Mouse (Mus musculus): ENCODE results near the gene Golga7b.
A peak's percentile ranks its signal among the peaks of the same experiment; 100 is the strongest.

Golga7b gene

GRCm38 (mm10) chr19:42255438-42255783 is 8.0 kb downstream of the Golga7b start:
- no peak for DNase-seq

- peak; percentile 82 for DNase-seq
Measured at GRCm38 (mm10) chr19:42255784-42256610, 8.6 kb downstream of the Golga7b start.

DNA sequence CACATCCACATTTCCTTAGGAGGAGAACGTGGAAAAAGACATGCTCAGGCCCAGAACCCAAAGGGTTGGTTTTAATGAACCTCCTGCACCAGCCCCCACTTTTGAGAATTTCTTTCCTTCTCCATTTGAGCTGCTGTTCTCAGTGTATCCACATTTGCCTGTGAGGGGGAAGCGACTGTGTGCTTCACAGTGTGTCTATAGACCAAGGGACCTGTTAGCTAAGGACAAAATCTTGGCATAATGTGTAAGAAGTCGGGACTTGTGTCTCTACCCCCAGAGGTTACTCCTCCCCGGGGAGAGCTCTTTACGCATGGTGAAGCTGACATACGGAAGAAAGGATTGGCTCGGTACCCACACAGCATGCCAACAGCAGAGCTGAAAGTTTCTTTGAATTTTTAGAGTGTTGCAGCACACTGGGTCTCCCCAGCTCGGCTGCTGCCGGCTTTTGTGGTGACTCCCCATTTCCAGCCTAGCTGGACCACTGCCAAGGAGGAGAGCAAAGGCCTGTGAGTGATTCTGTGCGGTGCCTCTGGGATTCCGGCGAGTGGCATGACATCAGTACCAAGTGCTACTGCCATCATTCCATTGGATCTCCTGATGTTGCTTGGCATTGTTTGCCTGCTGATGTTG is 9.4 kb downstream of the Golga7b start:
- DNase-seq = no peak

DNA sequence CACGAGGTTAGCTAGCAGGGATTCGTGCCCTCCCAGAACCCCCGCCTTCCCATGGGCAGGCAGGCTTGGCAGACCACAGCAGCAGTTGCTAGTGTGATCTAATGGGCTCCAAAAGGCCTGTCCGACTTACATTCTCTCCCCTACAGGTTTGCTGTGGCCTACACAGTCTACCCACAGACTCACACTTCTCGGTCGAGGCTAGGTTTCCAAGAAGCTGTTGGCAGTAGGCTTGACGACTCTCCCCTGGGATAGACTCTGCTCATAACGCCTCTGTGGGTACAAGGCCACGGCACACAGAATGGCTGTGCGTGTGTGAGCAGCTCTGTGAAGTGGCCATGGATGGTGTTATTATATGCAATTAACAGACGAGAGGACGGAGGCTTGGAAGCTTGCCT is 9.9 kb downstream of the Golga7b start:
- no peak for DNase-seq

DNA sequence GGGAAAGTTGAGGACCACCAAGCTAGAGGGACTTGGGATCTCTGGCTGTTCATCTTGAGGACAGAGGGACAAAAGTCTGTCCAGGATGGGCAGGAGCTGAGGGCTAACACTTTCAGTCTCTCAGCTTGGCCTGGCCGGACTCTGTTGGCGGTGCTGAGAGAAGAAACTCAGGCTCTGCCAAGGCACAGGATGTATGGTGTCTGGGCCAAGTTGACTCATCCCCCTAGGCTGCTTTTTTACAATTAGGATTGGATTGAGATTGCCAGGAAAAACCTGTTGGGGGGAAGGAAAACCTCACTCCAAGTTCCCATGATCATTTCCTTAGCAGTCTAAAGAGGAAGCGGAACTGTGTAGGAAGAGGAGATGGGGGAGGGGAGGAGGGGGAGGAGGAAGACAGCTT is 10.7 kb downstream of the Golga7b start:
- no peak for DNase-seq

DNA sequence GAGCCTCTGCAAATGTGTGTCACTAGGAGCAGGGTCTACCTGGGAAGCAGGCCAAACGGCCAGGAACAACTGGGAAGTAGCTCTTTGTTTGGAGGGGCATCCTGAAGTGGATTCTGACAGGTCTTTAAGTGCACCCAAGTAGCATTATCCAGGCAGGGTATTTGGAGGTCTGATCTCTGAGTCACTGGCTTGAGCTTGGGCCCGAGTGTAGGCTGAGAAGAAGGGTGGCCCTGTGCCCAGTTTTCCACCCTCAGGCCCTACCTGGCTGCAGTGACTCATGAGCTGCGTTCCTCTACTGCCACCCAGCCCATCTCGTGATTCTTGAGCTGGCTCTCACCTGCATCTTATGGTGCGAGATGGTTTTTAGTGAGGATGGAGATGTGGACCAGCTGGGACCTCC is 11.2 kb downstream of the Golga7b start:
- no peak for DNase-seq

GRCm38 (mm10) chr19:42260486-42260885 is 13.1 kb downstream of the Golga7b start:
- no peak for DNase-seq

- no peak for DNase-seq
Measured at GRCm38 (mm10) chr19:42263524-42263923, 16.1 kb downstream of the Golga7b start.

GRCm38 (mm10) chr19:42268337-42268736 is 21.0 kb downstream of the Golga7b start:
- no peak for DNase-seq

- DNase-seq = no peak
Measured at GRCm38 (mm10) chr19:42270119-42270518, 22.7 kb downstream of the Golga7b start.

DNA sequence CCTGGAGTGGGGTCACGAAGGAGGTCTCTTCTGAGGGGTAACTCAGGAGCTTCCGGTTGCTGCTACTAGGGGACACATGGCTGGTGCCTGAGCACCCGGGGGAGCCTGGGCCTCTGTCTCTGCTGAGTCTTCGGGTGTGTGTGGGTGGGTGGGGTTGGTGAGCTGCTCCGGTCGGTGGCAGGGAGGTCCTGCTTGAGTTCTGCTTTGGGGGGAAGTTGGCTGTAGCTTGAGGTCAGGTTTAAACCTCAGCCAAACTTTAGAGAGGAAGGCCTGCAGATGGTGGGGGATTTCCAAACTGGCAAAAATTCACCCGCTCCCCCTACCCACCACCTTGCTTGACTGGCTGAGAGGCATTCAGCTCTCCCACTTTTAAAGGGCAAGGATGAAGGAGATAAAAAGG is 23.8 kb downstream of the Golga7b start:
- no peak for DNase-seq

GRCm38 (mm10) chr19:42272003-42272963 is 24.9 kb downstream of the Golga7b start:
- DNase-seq = peak; percentile 80

DNA sequence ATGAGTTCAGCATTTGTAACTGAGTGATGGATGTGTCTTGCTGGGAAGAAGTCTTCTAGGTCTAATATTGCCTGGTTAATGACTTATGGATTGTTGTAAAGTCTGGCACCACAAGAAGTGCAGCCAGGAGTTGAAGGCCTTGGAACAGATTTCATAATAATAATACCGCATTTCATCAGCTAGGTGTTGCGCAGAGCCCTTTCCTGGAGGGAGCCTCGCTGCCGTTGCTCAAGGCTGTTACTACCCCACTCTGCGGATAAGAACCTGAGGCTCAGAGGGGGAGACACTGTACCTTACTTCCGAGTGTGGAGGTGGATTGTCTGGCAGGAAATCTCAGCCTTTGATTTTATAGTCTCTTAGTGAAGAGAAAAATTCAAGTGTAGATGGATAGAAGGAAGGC is 29.9 kb downstream of the Golga7b start:
- no peak for DNase-seq

DNA sequence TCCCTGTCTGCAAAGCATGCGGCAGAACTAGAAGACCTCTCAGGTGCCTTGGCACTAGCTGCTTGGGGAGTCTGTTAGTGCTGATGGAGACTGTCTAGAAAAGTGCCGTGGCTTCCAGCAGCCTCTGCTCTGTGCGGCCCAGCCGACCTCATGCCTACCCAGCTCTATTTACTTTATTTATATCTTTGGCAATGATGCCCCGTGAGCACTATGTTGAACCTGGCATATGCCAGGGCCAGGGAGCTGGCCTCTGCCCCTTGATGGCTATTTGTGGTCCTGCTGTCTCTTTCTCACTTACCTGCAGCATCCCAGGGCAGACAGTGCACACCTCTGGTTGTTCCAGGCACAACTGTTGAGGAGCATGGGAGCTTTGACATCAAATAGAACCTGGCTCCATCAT is 31.1 kb downstream of the Golga7b start:
- DNase-seq = no peak

DNA sequence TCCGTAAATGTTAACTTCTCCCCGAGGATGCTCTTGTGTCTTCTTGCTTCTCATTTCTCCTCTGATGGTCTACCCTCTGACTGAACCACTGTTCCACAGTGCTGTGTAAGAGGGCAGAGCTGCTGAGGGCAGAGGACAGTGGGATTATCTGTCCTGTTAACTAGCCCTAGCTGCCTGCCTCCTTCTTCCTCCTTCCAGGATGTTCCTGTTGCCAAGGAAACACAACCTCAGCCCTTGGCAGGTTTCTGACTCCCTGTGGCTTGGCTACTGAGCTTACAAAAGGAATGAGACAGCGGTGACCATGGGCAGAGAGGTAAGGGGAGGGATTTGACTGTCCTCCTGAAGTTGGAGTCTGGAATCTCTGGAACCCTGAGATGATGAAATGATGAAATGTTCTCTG is 32.2 kb downstream of the Golga7b start:
- DNase-seq = no peak

GRCm38 (mm10) chr19:42284178-42284577 is 36.8 kb downstream of the Golga7b start:
- DNase-seq = no peak

DNA sequence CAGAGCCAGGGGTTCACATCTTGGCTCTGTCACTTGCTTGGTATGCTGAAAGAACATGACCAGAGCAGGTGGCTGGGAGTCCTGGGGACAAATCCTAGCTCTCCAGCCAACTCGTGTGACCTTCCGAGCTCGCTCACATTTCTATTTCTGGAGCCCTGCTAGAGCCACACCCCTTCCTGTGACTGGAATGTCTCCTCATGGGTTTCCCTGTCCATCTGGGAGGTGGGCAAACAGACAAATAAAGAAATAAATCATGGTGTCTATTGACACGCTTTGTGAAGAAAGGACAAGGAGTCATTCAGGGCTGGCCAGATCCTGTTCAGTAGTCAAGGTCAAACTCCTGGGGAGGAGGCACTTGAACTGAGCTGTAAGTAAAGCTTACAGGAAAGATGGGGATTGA is 41.0 kb downstream of the Golga7b start:
- DNase-seq = no peak

- DNase-seq = no peak
Measured at GRCm38 (mm10) chr19:42290954-42291661, 43.7 kb downstream of the Golga7b start.

GRCm38 (mm10) chr19:42292106-42292505 is 44.7 kb downstream of the Golga7b start:
- no peak for DNase-seq

DNA sequence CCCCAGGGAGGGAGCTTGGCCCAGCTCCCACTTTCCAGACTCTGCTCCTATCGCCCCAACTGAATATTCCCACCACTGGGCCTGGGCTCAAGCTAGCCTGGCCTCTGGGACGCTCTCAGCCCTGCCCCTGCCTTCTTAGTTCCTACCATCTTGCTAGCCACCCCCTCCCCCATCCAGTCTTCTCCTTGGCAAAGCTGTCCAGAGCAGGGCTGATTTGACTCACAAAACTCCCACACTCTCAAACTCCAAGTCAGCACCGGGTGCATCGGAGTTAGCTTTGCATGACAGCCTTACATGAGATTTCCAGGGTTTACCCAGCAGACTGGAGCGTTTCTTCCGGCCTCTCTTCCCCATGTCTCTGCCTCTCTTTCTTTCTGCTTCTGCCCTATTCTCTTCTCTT is 45.8 kb downstream of the Golga7b start:
- no peak for DNase-seq

DNA sequence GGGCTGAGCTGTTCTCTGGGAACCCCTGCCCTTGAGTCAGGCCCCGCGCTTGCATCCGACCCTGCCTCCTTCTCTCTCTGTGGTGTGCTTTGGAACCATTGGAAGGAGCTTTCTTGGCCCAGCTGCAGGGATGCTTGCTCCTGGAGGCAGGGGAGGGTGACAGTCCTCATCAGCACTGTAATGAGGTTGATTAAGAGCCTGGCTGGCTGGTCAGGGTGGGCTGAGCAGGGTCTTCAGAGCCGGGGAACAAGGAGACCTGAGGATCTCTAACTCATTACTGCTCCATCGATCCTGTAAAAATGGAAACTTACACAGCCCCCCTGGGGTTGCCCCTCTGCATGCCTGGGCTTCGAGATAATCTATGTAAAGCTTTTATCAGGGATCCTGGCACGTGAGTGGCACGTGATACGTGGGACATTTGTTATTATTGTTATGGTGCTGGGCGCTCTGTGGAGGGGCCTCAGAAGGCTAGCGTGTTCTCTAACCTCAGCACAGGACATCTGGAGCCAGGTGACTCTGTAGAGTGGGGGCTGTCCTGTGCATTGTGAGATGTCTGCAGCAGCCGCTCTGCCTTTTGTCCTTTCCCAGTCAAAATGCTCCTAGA is 55.9 kb downstream of the Golga7b start:
- DNase-seq = no peak

DNA sequence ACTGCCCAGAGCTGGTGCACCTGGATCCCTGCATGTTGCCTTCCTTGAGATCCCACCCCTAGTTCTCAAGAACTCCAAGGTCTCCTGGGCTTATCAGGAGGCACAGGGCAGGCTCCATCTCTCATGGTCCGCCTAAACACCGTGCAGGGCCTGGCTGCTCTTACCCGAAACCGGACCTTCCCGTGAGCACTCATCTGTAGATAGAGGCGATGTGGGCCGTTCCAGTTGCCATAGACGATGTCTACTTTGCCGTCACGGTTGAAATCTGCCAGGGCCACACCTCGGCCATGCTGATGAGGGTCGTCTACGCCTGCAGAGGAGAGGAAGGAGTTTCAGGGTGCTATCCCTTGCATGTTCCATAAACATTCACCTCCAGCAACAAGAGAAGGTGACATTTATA is 57.1 kb downstream of the Golga7b start:
- DNase-seq = no peak

All from lung, postnatal 14 days (tissue).